Mouse (Mus musculus): ENCODE measurements around the gene Gprin2.

DNA sequence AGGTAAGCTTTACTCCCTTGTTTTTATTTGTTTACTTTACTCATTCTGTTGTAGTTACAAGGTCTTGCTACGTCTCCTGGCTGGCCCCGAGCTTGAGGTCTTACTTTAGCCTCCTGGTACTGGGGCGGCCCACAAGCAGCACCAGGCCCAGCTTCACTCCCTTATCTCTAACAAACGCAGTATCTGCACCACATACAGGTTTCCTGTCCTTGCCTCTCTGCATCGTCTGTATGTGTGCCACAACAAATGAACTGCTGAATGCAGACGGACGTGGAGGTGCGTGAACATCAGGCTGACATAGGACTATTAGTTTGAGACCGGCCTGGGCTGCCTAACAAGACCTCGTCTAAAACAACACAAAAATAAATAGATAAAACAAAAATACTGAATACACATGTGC lies 38.8 kb upstream of the Gprin2 start:
- TF ChIP-seq CTCF (IDR thresholded peaks at IDR 0.05; ENCODE audit: control insufficient read depth, insufficient read depth, insufficient read length) (no peak), MYOG (IDR thresholded peaks at IDR 0.05; ENCODE audit: control insufficient read depth, extremely low read depth, insufficient read length) (no peak), USF1 (IDR thresholded peaks at IDR 0.05; ENCODE audit: low read depth) (no peak), CEBPB (IDR thresholded peaks at IDR 0.05; ENCODE audit: low read depth) (no peak), MAX (IDR thresholded peaks at IDR 0.05) (no peak)

Data from C2C12 (cell line).